Mouse (Mus musculus) heart, embryonic 15.5 days (tissue): ENCODE measurements around the gene Nde1. TPM values are rescaled to one million over a fixed set of nuclear protein-coding genes. Genes with fewer than 3 reads are reported as not detected.
"Not testable (repeated sequence)": the region's sequence is repeated elsewhere in the genome, so short reads cannot be mapped to it uniquely, and the experiment has no call there.

Experiments
- ATAC-seq: fragments of 200-750 bp; cut with Nextera tagmentation; replicated peaks from 2 replicates; pipeline ENCODE4 v1.8.0; 2017; ENCODE audit warnings: low read depth, moderate TSS enrichment; ENCODE audit not compliant: insufficient number of reproducible peaks, insufficient read depth, low FRiP score
- H3K27ac ChIP-seq: fragments of 300-500 bp; sonication (generic); 2 replicates; pipeline ENCODE4 v1.5.1; 2015; ENCODE audit warnings: mild to moderate bottlenecking, inconsistent platforms
- H3K27me3 ChIP-seq: fragments of 300-500 bp; sonication (generic); 2 replicates; pipeline ENCODE4 v1.6.1; 2015; ENCODE audit warnings: inconsistent platforms
- H3K36me3 ChIP-seq: fragments of 300-500 bp; sonication (generic); 2 replicates; pipeline ENCODE4 v1.6.1; 2015; ENCODE audit warnings: mild to moderate bottlenecking, inconsistent platforms
- H3K4me1 ChIP-seq: fragments of 300-500 bp; sonication (generic); replicated peaks from 2 replicates; pipeline ENCODE4 v1.6.1; 2015; ENCODE audit warnings: inconsistent platforms
- H3K4me2 ChIP-seq: fragments of 300-500 bp; sonication (generic); 2 replicates; pipeline ENCODE4 v1.6.1; 2015; ENCODE audit warnings: inconsistent platforms, mild to moderate bottlenecking, moderate library complexity
- H3K4me3 ChIP-seq: fragments of 300-500 bp; sonication (generic); 2 replicates; pipeline ENCODE4 v1.5.1; 2015; ENCODE audit warnings: mild to moderate bottlenecking, inconsistent platforms
- H3K9ac ChIP-seq: fragments of 300-500 bp; sonication (generic); 2 replicates; pipeline ENCODE4 v1.6.1; 2015; ENCODE audit warnings: mild to moderate bottlenecking, inconsistent platforms
- H3K9me3 ChIP-seq: fragments of 300-500 bp; sonication (generic); replicated peaks from 2 replicates; pipeline ENCODE4 v1.6.1; 2016; ENCODE audit warnings: inconsistent platforms
- WGBS: fragments of 180-500 bp; shearing (Covaris S2); methylation state at CpG from one replicate; pipeline ENCODE4 v1.1.7; 2015; ENCODE audit warnings: mixed read lengths; 5-methylcytosine and 5-hydroxymethylcytosine counted together
- polyA plus RNA-seq: library from polyadenylated mRNA; unstranded; fragments of >200 nt; fragmentation: Nextera tagmentation; extraction: Ambion mirVana; gene quantifications from 2 replicates; pipeline ENCODE4 v1.2.1, GENCODE M21; 2015

Gene Nde1
- polyA plus RNA-seq, 1 experiment from 2014 or later: 63.0 TPM

DNA sequence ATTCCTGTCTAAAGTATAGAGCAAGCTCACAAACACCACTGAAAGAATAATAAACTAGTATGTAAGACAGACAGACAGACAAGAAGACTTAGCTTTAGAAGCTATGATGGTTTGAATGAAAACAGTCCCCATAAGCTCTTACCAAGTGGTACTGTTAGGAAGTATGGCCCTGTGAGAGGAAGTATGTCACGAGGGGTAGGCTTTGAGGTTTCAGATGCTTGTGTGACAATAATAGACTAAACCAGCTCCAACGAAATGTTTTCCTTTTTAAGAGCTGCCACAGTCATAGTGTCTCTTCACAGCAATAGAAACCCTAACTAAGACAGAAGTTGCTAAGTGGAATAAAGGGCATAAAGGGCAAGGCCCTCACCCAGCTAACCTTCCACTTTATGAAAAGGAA is 28.1 kb upstream of the Nde1 start:
- no peak overlapping the region for H3K4me3 ChIP-seq
- no peak for ATAC-seq
- H3K27ac ChIP-seq: no peak overlapping the region
- WGBS: 77% methylated on average over 2 of the region's 2 CpGs
- H3K4me1 ChIP-seq: no peaks in the 10 kb centered on the region
- H3K27me3 ChIP-seq: no peaks in the 10 kb centered on the region
- H3K4me2 ChIP-seq: no peak overlapping the region
- H3K9ac ChIP-seq: no peak overlapping the region
- H3K9me3 ChIP-seq: no peaks in the 10 kb centered on the region
- H3K36me3 ChIP-seq: peaks cover 88% of the 10 kb centered on the region

DNA sequence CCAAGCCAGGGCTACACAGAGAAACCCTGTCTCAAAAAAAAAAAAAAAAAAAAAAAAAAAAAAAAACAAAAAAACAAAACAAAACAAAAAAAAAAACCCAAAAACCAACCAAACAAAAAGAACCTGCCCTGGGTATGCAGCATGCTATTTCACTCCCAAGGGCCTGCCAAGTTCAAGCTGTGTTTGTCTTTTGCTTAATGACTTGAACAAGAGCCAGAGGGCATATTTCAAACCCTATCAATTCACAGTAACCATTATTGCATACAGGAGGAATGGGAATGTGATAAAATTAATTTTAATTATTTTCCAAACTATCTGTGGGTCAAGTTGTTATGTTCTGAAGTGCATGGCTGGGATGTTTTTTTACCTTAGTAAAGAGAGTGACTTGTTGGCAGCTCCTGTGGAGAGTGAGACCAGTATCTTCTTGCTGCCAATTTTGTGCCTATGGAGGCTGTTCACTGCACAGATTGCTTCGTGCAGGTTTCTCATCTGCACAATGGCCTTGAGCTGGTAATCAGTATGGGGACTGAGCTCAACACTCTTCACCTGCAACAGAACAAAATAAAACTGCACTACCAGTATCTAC is 25.0 kb upstream of the Nde1 start:
- no peak for ATAC-seq
- WGBS: 77% methylated on average over 1 of the region's 1 CpGs
- no peak overlapping the region for H3K27ac ChIP-seq
- no peaks in the 10 kb centered on the region for H3K4me1 ChIP-seq
- no peak overlapping the region for H3K4me2 ChIP-seq
- H3K27me3 ChIP-seq: no peaks in the 10 kb centered on the region
- H3K9ac ChIP-seq: no peak overlapping the region
- H3K36me3 ChIP-seq: peaks cover 90% of the 10 kb centered on the region
- no peak overlapping the region for H3K4me3 ChIP-seq
- no peaks in the 10 kb centered on the region for H3K9me3 ChIP-seq

DNA sequence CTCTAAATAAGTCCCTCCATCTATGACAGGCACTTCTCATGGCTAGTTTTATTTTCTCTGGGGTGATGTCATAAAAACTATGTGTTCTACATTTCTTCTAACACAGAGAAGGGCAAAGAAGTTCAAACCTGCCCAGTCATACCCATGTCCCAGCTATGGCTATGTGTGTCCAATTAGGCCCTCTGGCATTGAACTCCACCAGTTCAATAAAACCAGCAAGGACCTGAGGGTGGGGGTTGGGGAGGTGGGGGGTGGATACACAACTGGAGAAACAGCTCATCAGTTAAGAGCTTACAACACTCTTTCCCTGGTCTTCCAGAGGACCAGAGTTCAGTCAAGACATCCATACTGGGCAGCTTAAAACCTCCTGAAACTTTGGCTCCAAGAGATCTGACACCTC is 24.0 kb upstream of the Nde1 start:
- Histone ChIP-seq H3K27me3 (no peaks in the 10 kb centered on the region), H3K4me1 (no peaks in the 10 kb centered on the region), H3K9ac (no peak overlapping the region), H3K9me3 (no peaks in the 10 kb centered on the region), H3K27ac (no peak overlapping the region), H3K4me2 (no peak overlapping the region), H3K36me3 (peaks cover 90% of the 10 kb centered on the region), H3K4me3 (no peak overlapping the region)
- no peak for ATAC-seq

DNA sequence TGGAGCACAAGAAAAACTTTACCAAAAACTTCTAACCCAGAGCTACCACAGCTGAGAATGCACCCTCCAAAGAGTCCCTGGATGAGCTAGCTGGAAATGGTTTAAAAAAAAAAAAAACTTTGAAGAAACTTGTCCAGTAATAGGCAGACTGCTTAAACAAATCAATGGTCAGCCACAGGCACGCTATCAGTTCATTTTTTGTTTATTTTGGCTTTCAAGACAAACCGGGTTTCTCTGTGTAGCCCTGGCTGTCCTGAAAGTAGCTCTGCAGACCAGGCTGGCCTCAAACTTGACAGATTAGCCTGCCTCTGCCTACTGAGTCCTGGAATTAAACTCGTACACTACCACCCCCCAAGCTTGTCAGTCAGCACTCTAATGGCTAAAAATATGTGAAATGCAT is 19.8 kb upstream of the Nde1 start:
- 64% methylated on average over 3 of the region's 3 CpGs for WGBS

DNA sequence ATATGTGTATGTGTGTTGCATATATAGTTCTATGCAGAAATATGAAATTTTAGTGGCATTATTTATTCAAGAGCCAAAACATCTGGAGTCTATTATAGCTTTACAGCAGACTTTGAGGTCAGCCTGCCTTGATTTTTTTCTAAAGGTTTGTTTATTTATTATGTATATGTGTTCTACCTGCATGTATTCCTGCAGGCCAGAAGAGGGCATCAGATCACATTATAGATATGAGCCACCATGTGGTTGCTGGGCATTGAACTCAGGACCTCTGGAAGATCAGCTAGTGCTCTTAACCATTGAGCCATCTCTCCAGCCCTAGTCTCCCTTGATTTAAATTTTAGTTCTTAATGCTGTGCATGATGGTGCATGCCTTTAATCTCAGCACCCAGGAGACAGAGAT is 15.4 kb upstream of the Nde1 start:
- no peak overlapping the region for H3K9ac ChIP-seq
- ATAC-seq: no peak

More for the DNA sequence above, 19.8 kb upstream of the Nde1 start:
- H3K9ac ChIP-seq: no peak overlapping the region
- H3K27me3 ChIP-seq: no peaks in the 10 kb centered on the region
- no peak overlapping the region for H3K27ac ChIP-seq
- no peak overlapping the region for H3K4me3 ChIP-seq
- H3K36me3 ChIP-seq: peaks cover 83% of the 10 kb centered on the region
- H3K9me3 ChIP-seq: no peaks in the 10 kb centered on the region
- H3K4me2 ChIP-seq: no peak overlapping the region
- ATAC-seq: no peak
- H3K4me1 ChIP-seq: no peaks in the 10 kb centered on the region

DNA sequence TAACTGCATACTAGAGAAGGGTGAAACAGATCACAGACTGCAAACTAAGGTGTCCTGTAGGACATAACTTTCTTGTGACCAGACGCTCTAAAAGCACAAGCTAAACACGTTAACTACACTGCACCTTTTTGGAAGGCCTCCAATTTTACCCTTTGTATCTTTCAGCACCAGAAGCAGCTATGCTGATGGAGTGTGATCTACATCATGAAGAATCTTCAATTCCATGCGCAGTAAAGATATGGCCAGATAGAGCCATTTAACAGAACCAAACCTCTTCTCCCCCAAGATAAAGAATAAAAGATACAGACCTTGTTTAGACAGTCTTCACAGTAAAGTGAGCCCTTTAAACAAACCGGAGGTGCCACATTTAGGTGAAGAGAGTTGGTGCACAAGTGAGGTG is 11.4 kb upstream of the Nde1 start:
- Histone ChIP-seq H3K27ac (no peak overlapping the region), H3K4me3 (no peak overlapping the region), H3K9me3 (no peaks in the 10 kb centered on the region), H3K9ac (no peak overlapping the region), H3K36me3 (peaks cover 50% of the 10 kb centered on the region), H3K4me2 (no peak overlapping the region), H3K27me3 (no peaks in the 10 kb centered on the region), H3K4me1 (no peaks in the 10 kb centered on the region)
- WGBS: 77% methylated on average over 4 of the region's 4 CpGs
- no peak for ATAC-seq

More for the DNA sequence above, 15.4 kb upstream of the Nde1 start:
- H3K4me2 ChIP-seq: no peak overlapping the region
- H3K27ac ChIP-seq: no peak overlapping the region
- H3K4me3 ChIP-seq: no peak overlapping the region
- H3K9me3 ChIP-seq: no peaks in the 10 kb centered on the region
- peaks cover 73% of the 10 kb centered on the region for H3K36me3 ChIP-seq
- no peaks in the 10 kb centered on the region for H3K27me3 ChIP-seq
- H3K4me1 ChIP-seq: no peaks in the 10 kb centered on the region

DNA sequence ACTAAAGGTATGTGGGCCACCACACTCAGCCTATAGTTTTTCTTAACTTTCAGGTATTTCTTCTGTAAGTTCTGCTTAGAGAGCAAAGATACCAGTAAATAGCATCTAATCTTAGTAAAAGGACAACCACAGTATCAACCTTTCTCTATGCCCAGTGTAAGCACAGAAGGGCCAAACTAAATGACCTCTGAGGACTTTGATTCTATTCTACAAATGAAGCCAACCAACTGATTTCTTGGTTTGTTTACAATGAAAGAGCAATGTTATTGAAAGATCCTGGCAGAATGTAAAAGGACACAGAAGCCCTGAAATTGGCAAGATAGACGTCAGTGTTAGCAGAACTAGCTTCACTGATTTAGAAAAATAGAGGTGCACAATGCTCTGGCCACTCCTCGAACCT is 7.4 kb upstream of the Nde1 start:
- ATAC-seq, H3K9ac ChIP-seq, H3K4me2 ChIP-seq, H3K27me3 ChIP-seq, H3K27ac ChIP-seq, H3K4me3 ChIP-seq, H3K9me3 ChIP-seq: not testable (repeated sequence)
- Histone ChIP-seq H3K4me1 (peaks cover 12% of the 10 kb centered on the region), H3K36me3 (peaks cover 27% of the 10 kb centered on the region)
- WGBS: 73% methylated on average over 1 of the region's 2 CpGs

DNA sequence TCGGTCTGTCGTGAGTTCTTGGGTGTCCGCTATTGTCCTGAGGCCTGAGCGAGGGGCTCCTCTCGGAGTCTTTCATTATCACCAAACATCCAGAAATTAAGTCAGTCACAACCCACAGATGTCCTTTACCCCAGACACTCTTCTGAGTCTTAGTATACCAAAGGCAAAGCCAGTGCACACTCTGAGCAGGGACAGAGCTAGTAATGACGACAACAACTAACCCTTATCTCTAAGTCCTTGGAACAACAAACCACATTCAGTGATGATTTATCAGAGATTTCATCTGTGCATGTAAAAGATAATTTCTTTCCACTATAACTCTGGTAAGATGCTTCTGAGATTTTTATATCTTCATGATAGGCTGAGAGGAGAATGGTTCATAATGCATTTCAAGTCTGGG is 6.8 kb upstream of the Nde1 start:
- WGBS: 90% methylated on average over 6 of the region's 6 CpGs
- H3K9me3 ChIP-seq: no peaks in the 10 kb centered on the region
- H3K36me3 ChIP-seq: peaks cover 23% of the 10 kb centered on the region
- no peak overlapping the region for H3K4me3 ChIP-seq
- H3K27me3 ChIP-seq: no peaks in the 10 kb centered on the region
- H3K4me2 ChIP-seq: no peak overlapping the region
- no peak overlapping the region for H3K9ac ChIP-seq
- ATAC-seq: no peak
- peaks cover 12% of the 10 kb centered on the region for H3K4me1 ChIP-seq
- no peak overlapping the region for H3K27ac ChIP-seq

DNA sequence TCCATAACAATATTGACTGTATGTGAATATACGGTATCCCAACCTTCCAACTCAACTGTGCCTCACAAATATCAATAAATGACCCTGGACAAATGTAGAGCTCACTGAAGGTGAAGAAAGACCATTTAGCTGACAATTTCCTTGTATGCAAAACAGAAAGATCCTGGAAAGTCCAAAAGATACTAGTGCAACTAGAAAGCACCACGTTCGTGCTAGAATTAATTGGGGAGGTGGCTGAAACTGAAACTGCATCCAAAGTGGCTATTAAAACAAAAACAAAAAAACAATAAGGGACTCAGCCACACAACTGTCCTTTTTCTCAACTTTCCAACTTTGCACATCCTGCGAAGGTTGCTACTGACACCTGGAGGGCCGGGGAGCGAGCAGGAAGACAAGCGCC is 4.5 kb upstream of the Nde1 start:
- peaks cover 17% of the 10 kb centered on the region for H3K4me1 ChIP-seq
- no peaks in the 10 kb centered on the region for H3K9me3 ChIP-seq
- H3K36me3 ChIP-seq: peaks cover 4% of the 10 kb centered on the region; the same call in 1 of the 2 replicates
- 8% methylated on average over 7 of the region's 7 CpGs for WGBS
- no peaks in the 10 kb centered on the region for H3K27me3 ChIP-seq
- H3K4me3 ChIP-seq: peak overlapping the region; percentile 88
- H3K27ac ChIP-seq: peak overlapping the region; percentile 87
- peak overlapping the region; percentile 79 for H3K9ac ChIP-seq
- ATAC-seq: no peak
- H3K4me2 ChIP-seq: peak overlapping the region; percentile 74

DNA sequence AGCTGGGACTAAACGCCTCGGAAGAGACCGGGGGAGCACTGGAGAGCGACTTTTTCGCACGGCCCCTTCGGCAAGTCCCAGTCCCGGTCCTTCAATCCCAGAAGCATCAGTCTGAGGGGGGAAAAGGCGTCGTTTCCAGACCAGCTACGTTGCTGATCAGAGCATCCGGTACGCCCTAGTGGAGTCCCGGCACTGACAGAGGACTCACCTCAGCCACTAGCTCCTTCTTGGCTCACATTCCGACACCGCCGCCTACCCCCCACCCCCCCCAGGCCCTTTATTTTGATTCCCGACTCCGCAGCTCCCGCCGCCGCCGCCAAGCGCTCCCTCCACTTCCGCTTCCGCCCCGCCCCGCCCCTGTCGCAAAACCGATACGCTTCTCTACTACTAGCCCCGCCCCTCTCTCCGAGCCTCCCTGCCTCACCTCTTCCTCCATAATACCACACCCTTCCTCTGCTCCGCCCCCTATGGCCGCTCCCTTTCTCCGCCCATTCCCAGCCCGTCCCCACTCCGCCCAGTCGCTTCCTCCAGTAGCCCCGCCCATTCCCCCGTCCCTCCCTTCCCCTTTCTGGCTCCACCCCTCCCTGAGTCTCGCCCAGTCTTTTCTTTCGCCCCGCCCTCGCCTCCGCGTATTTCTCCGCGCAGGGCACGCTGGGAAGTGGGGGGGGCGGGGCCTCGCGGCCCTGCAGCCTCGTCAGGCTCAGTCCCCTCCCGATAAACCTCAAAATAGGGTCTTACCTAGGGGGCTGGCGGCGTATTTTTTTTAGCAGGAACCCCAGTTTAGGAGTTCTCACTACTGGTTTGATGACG is 3.9 kb upstream of the Nde1 start:
- peak overlapping the region; percentile 93 for H3K9ac ChIP-seq
- H3K27ac ChIP-seq: peak overlapping the region; percentile 99
- under 1% methylated on average over 58 of the region's 58 CpGs for WGBS
- no peaks in the 10 kb centered on the region for H3K9me3 ChIP-seq
- H3K4me1 ChIP-seq: peaks cover 23% of the 10 kb centered on the region
- H3K36me3 ChIP-seq: no peaks in the 10 kb centered on the region
- ATAC-seq: peak; percentile 94
- no peaks in the 10 kb centered on the region for H3K27me3 ChIP-seq
- H3K4me3 ChIP-seq: peak overlapping the region; percentile 88
- H3K4me2 ChIP-seq: peak overlapping the region; percentile 81

DNA sequence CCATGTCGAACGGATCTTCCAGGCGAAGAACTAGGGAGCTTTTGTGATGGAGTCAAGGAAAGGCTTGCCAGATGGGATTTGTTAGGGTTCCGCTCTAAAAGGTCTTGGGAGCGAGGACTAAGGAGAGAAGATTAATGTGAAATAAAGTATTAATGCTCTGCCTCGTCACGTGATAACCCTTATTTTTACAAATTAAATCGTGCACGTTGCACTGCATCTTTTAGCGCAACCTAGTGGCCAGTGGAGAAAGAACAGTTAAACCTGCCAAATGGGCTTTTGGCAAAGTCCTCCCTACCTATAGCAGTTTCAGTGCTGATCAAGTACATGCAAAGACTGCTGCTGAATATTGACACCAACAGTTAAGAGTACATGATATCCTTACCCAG is 3.3 kb upstream of the Nde1 start:
- Histone ChIP-seq H3K4me2 (peak overlapping the region; percentile 81), H3K9ac (peak overlapping the region; percentile 93), H3K4me1 (peaks cover 27% of the 10 kb centered on the region), H3K4me3 (peak overlapping the region; percentile 88), H3K27ac (peak overlapping the region; percentile 99), H3K9me3 (no peaks in the 10 kb centered on the region), H3K36me3 (no peaks in the 10 kb centered on the region), H3K27me3 (no peaks in the 10 kb centered on the region)
- WGBS: under 1% methylated on average over 10 of the region's 10 CpGs
- no peak for ATAC-seq

DNA sequence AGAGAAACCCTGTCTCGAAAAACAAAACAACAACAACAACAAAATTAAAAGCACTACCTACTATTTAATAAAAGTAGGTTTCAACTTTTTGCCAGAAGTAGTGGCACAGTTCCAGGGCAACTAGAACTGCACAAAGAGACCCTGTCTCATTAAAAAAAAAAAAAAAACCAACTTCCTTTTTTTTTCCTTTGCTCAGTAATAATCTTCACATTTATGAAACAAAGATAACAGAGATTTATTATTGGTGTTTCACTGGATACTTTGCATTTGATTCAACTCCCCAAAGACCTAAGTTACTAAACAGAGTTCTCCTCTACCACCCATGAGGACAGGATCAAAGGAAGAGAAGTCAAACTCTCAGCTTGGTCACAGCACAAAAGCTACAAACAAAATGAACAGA is 2.1 kb upstream of the Nde1 start:
- H3K4me3 ChIP-seq: no peak overlapping the region
- ATAC-seq: no peak
- H3K9me3 ChIP-seq: no peaks in the 10 kb centered on the region
- H3K27ac ChIP-seq: no peak overlapping the region
- WGBS: 68% methylated on average over 1 of the region's 1 CpGs
- H3K27me3 ChIP-seq: no peaks in the 10 kb centered on the region
- peaks cover 35% of the 10 kb centered on the region for H3K4me1 ChIP-seq
- H3K4me2 ChIP-seq: no peak overlapping the region
- H3K36me3 ChIP-seq: no peaks in the 10 kb centered on the region
- H3K9ac ChIP-seq: no peak overlapping the region
